In genomic region chr1:184629194-184629593, GRCm38 (mm10) we compare ENCODE assay signal across 15 mouse cellular contexts.
DNase-seq lines count a peak whose midpoint lies in the region; ATAC-seq lines count a peak whose summit lies in the region.
"Had no signal": no experiment of that assay in that cellular context is flagged by ENCODE, and none has a peak within 500 bp of the region (broad histone marks: within the 10 kb centered on the region; RNA-seq: fewer than 3 reads in every experiment).

No protein-coding gene starts in this region.

- no peaks in the 10 kb centered on the region for H3K36me3 ChIP-seq in liver, embryonic 15.5 days (replicated peaks)
- H3K36me3 ChIP-seq: forebrain, embryonic 10.5 days had no signal

- WGBS in liver, embryonic 15.5 days (ENCODE audit: insufficient replicate concordance): 55% methylated on average over 9 of the region's 9 CpGs

- peak; percentile 12 for DNase-seq in gastrocnemius, adult 8-10 months (ENCODE audit: low spot score in 2 of 2)
- no peak for DNase-seq in gastrocnemius, postnatal 14 days
- peak; percentile 81 for DNase-seq in 3134 (ENCODE audit: extremely low read depth, insufficient read length, low spot score)
- peak; percentile 79 for DNase-seq in c-Kit-negative CD71-positive TER-119-positive erythroid progenitor cells, embryonic 14.5 days (ENCODE audit: low read depth, low spot score)
- no peak for DNase-seq in left cerebral cortex, adult 11 months (ENCODE audit: low spot score)
- DNase-seq in cerebellum, adult 9-11 months: no peak
- DNase-seq in layer of hippocampus, adult 11-12 months (ENCODE audit: low spot score): no peak
- DNase-seq: embryo, embryonic 11 days; kidney, adult 11 months; lung, adult 18-20 months; midbrain, embryonic 14.5 days; right cerebral cortex, postnatal 4 days had no signal

- H3K27ac ChIP-seq in liver, embryonic 15.5 days (replicated peaks): peak overlapping the region; percentile 74
- H3K27ac ChIP-seq: forebrain, embryonic 10.5 days had no signal

- intact Hi-C loops in gastrocnemius, postnatal 14 days (cut with DNase I; ENCODE audit: low total_unique reads): no loop called here

- peak; percentile 80 for ATAC-seq in liver, embryonic 15.5 days (ENCODE audit: insufficient read depth)
- ATAC-seq: CD4-positive, CD25-positive, alpha-beta regulatory T cell, adult 4 months had no signal

- no peak overlapping the region for H3K4me3 ChIP-seq in liver, embryonic 15.5 days (replicated peaks)
- H3K4me3 ChIP-seq: forebrain, embryonic 10.5 days had no signal

- H3K9ac ChIP-seq in liver, embryonic 15.5 days: no peak overlapping the region

- H3K4me1 ChIP-seq in liver, embryonic 15.5 days (replicated peaks): peaks cover 46% of the 10 kb centered on the region

- no peaks in the 10 kb centered on the region for H3K9me3 ChIP-seq in liver, embryonic 15.5 days (replicated peaks)
- H3K9me3 ChIP-seq: forebrain, embryonic 10.5 days had no signal

- H3K4me2 ChIP-seq in liver, embryonic 15.5 days: no peak overlapping the region

- peaks cover 15% of the 10 kb centered on the region; the same call in 1 of the 2 replicates for H3K27me3 ChIP-seq in liver, embryonic 15.5 days

Comparison
In these comparisons a context has a peak if more than half of its experiments do, and no peak if none do; other contexts are left out.
1. DNase-seq: peak in gastrocnemius, adult 8-10 months (2 of 2), 3134 (single experiment) and c-Kit-negative CD71-positive TER-119-positive erythroid progenitor cells, embryonic 14.5 days (single experiment); none in gastrocnemius, postnatal 14 days (single experiment), left cerebral cortex, adult 11 months (single experiment), cerebellum, adult 9-11 months (single experiment) and layer of hippocampus, adult 11-12 months (single experiment).